Mouse (Mus musculus) lung, postnatal 36 days (tissue): ENCODE measurements around the gene Dennd1a.

ENCODE experiments used
- DNase-seq: peaks from one replicate; pipeline ENCODE4 v3.0.0; 2022; ENCODE audit warnings: mixed read lengths

The Dennd1a gene

GRCm38 (mm10) chr2:38161484-38161883 is 125.7 kb downstream of the Dennd1a start:
- no peak for DNase-seq

- DNase-seq: no peak
These were observed 127.5 kb downstream of the Dennd1a start for GRCm38 (mm10) chr2:38159736-38160135.

GRCm38 (mm10) chr2:38157002-38157401 is 130.2 kb downstream of the Dennd1a start:
- no peak for DNase-seq

GRCm38 (mm10) chr2:38156001-38156400 is 131.2 kb downstream of the Dennd1a start:
- DNase-seq: no peak

GRCm38 (mm10) chr2:38144831-38145230 is 142.4 kb downstream of the Dennd1a start:
- DNase-seq: no peak

GRCm38 (mm10) chr2:38144067-38144779 is 143.0 kb downstream of the Dennd1a start:
- no peak for DNase-seq

- DNase-seq: no peak
These were observed 144.3 kb downstream of the Dennd1a start for GRCm38 (mm10) chr2:38142905-38143304.

- DNase-seq: no peak
These were observed 145.0 kb downstream of the Dennd1a start for GRCm38 (mm10) chr2:38142210-38142609.

- DNase-seq: no peak
These were observed 147.7 kb downstream of the Dennd1a start for GRCm38 (mm10) chr2:38139536-38139935.

GRCm38 (mm10) chr2:38137086-38137485 is 150.1 kb downstream of the Dennd1a start:
- no peak for DNase-seq

- DNase-seq: no peak
These were observed 151.8 kb downstream of the Dennd1a start for GRCm38 (mm10) chr2:38135427-38135826.

- DNase-seq: no peak
These were observed 154.0 kb downstream of the Dennd1a start for GRCm38 (mm10) chr2:38133036-38133825.

- DNase-seq: no peak
These were observed 154.9 kb downstream of the Dennd1a start for GRCm38 (mm10) chr2:38132233-38132822.

- no peak for DNase-seq
These were observed 155.7 kb downstream of the Dennd1a start for GRCm38 (mm10) chr2:38131538-38131937.

- DNase-seq: no peak
These were observed 157.0 kb downstream of the Dennd1a start for GRCm38 (mm10) chr2:38129961-38130802.

- no peak for DNase-seq
These were observed 160.8 kb downstream of the Dennd1a start for GRCm38 (mm10) chr2:38126383-38126732.

GRCm38 (mm10) chr2:38125671-38126382 is 161.4 kb downstream of the Dennd1a start:
- DNase-seq: no peak

GRCm38 (mm10) chr2:38124727-38125126 is 162.5 kb downstream of the Dennd1a start:
- DNase-seq: no peak

GRCm38 (mm10) chr2:38115000-38115399 is 172.2 kb downstream of the Dennd1a start:
- DNase-seq: no peak

- DNase-seq: peak; percentile 29
These were observed 175.4 kb downstream of the Dennd1a start for GRCm38 (mm10) chr2:38111655-38112351.

GRCm38 (mm10) chr2:38108586-38108985 is 178.6 kb downstream of the Dennd1a start:
- DNase-seq: no peak

GRCm38 (mm10) chr2:38102674-38103073 is 184.5 kb downstream of the Dennd1a start:
- no peak for DNase-seq
